Mouse (Mus musculus): Measurements from ENCODE around the gene Cphx2. TPM values are rescaled to one million over a fixed set of nuclear protein-coding genes. Genes with fewer than 3 reads are reported as not detected.

Cphx2 gene
- total and polyA plus RNA-seq, 2 experiments from 2014 or later = not detected

Other genes starting within 250 kb of the Cphx2 start
- 2.7 and 3.0 TPM in 2 replicates for gene Anxa11, start 239.4 kb upstream of the Cphx2 start, total RNA-seq (2014; rRNA removed)
- 3.3 TPM in 2 replicates for gene Anxa11, start 239.4 kb upstream of the Cphx2 start, polyA plus RNA-seq (2015; fragmentation: Nextera tagmentation; extraction: Ambion mirVana)
- not detected in 2 replicates for gene Plac9a, start 178.4 kb upstream of the Cphx2 start, total RNA-seq (2014; rRNA removed)
- gene Plac9a, start 178.4 kb upstream of the Cphx2 start, polyA plus RNA-seq (2015; fragmentation: Nextera tagmentation; extraction: Ambion mirVana) = not detected in 2 replicates
- 9.9 and 11.2 TPM in 2 replicates for gene Tmem254a, start 153.8 kb upstream of the Cphx2 start, total RNA-seq (2014; rRNA removed)
- 6.5 and 10.4 TPM in 2 replicates for gene Tmem254a, start 153.8 kb upstream of the Cphx2 start, polyA plus RNA-seq (2015; fragmentation: Nextera tagmentation; extraction: Ambion mirVana)
- not detected in 2 replicates for gene Cphx1, start 143.2 kb upstream of the Cphx2 start, total RNA-seq (2014; rRNA removed)
- gene Cphx1, start 143.2 kb upstream of the Cphx2 start, polyA plus RNA-seq (2015; fragmentation: Nextera tagmentation; extraction: Ambion mirVana) = 0.35 TPM in 1 of 2 replicates, not detected in the other
- gene Duxbl1, start 102.9 kb upstream of the Cphx2 start, total RNA-seq (2014; rRNA removed) = 1.2 and 2.6 TPM in 2 replicates
- gene Duxbl1, start 102.9 kb upstream of the Cphx2 start, polyA plus RNA-seq (2015; fragmentation: Nextera tagmentation; extraction: Ambion mirVana) = 1.2 and 1.3 TPM in 2 replicates
- gene Gm9780, start 38.8 kb upstream of the Cphx2 start, total RNA-seq (2014; rRNA removed) = 4.9 and 5.9 TPM in 2 replicates
- gene Gm9780, start 38.8 kb upstream of the Cphx2 start, polyA plus RNA-seq (2015; fragmentation: Nextera tagmentation; extraction: Ambion mirVana) = 13.8 and 14.5 TPM in 2 replicates
- gene Tmem254c, start 14.2 kb upstream of the Cphx2 start, total RNA-seq (2014; rRNA removed) = 37.7 and 39.0 TPM in 2 replicates
- gene Tmem254c, start 14.2 kb upstream of the Cphx2 start, polyA plus RNA-seq (2015; fragmentation: Nextera tagmentation; extraction: Ambion mirVana) = 36.2 and 49.6 TPM in 2 replicates
- gene Cphx3, start 781 bp downstream of the Cphx2 start, total RNA-seq (2014; rRNA removed) = not detected in 2 replicates
- not detected in 2 replicates for gene Cphx3, start 781 bp downstream of the Cphx2 start, polyA plus RNA-seq (2015; fragmentation: Nextera tagmentation; extraction: Ambion mirVana)
- 2.2 and 5.8 TPM in 2 replicates for gene Duxbl2, start 36.8 kb downstream of the Cphx2 start, total RNA-seq (2014; rRNA removed)
- gene Duxbl2, start 36.8 kb downstream of the Cphx2 start, polyA plus RNA-seq (2015; fragmentation: Nextera tagmentation; extraction: Ambion mirVana) = not detected in 2 replicates
- gene Plac9b, start 101.0 kb downstream of the Cphx2 start, total RNA-seq (2014; rRNA removed) = 8.3 and 8.7 TPM in 2 replicates
- gene Plac9b, start 101.0 kb downstream of the Cphx2 start, polyA plus RNA-seq (2015; fragmentation: Nextera tagmentation; extraction: Ambion mirVana) = 12.0 and 12.2 TPM in 2 replicates
- gene Tmem254b, start 125.5 kb downstream of the Cphx2 start, total RNA-seq (2014; rRNA removed) = 22.6 and 32.9 TPM in 2 replicates
- 28.3 and 33.5 TPM in 2 replicates for gene Tmem254b, start 125.5 kb downstream of the Cphx2 start, polyA plus RNA-seq (2015; fragmentation: Nextera tagmentation; extraction: Ambion mirVana)
- gene Duxbl3, start 176.4 kb downstream of the Cphx2 start, total RNA-seq (2014; rRNA removed) = 0.66 and 2.5 TPM in 2 replicates
- gene Duxbl3, start 176.4 kb downstream of the Cphx2 start, polyA plus RNA-seq (2015; fragmentation: Nextera tagmentation; extraction: Ambion mirVana) = 2.4 and 2.6 TPM in 2 replicates

Data from midbrain, postnatal 0 days (tissue).